Mouse (Mus musculus) urinary bladder, postnatal 14 days (tissue): ENCODE data around the gene Ror1.

Experiments
- DNase-seq: peaks from one replicate; pipeline ENCODE4 v3.0.0; 2021; ENCODE audit warnings: low spot score

The Ror1 gene

GRCm38 (mm10) chr4:100386272-100386988, 290.8 kb downstream of the Ror1 start:
- peak; percentile 23 for DNase-seq

- DNase-seq: no peak
Observed at GRCm38 (mm10) chr4:100390436-100390835, 294.8 kb downstream of the Ror1 start.

GRCm38 (mm10) chr4:100391021-100391420, 295.4 kb downstream of the Ror1 start:
- no peak for DNase-seq

GRCm38 (mm10) chr4:100393374-100394061, 297.9 kb downstream of the Ror1 start:
- DNase-seq: no peak

GRCm38 (mm10) chr4:100395407-100395806, 299.8 kb downstream of the Ror1 start:
- peak; percentile 17 for DNase-seq

GRCm38 (mm10) chr4:100398079-100398478, 302.5 kb downstream of the Ror1 start:
- DNase-seq: no peak

GRCm38 (mm10) chr4:100401078-100401477, 305.5 kb downstream of the Ror1 start:
- no peak for DNase-seq

- DNase-seq: peak; percentile 44
Observed at GRCm38 (mm10) chr4:100401581-100402470, 306.2 kb downstream of the Ror1 start.

GRCm38 (mm10) chr4:100407261-100407874, 311.8 kb downstream of the Ror1 start:
- peak; percentile 78 for DNase-seq

GRCm38 (mm10) chr4:100409521-100409920, 313.9 kb downstream of the Ror1 start:
- DNase-seq: no peak

- DNase-seq: no peak
Observed at GRCm38 (mm10) chr4:100411841-100412539, 316.4 kb downstream of the Ror1 start.

- DNase-seq: no peak
Observed at GRCm38 (mm10) chr4:100422756-100423155, 327.2 kb downstream of the Ror1 start.

- DNase-seq: no peak
Observed at GRCm38 (mm10) chr4:100426101-100426500, 330.5 kb downstream of the Ror1 start.

- no peak for DNase-seq
Observed at GRCm38 (mm10) chr4:100429371-100429900, 333.8 kb downstream of the Ror1 start.

- no peak for DNase-seq
Observed at GRCm38 (mm10) chr4:100435281-100436168, 339.9 kb downstream of the Ror1 start.

- no peak for DNase-seq
Observed at GRCm38 (mm10) chr4:100436169-100436547, 340.6 kb downstream of the Ror1 start.

GRCm38 (mm10) chr4:100446897-100447296, 351.3 kb downstream of the Ror1 start:
- no peak for DNase-seq

GRCm38 (mm10) chr4:100462493-100463120, 367.0 kb downstream of the Ror1 start:
- DNase-seq: no peak

- DNase-seq: peak; percentile 29
Observed at GRCm38 (mm10) chr4:100478592-100479321, 383.2 kb downstream of the Ror1 start, which contains the start of gene Ube2u. Gene Ube2u (plus strand): TSS chr4:100478849.
